Mouse (Mus musculus): ENCODE results near the gene Wsb2.
"Not testable (repeated sequence)": the region's sequence is repeated elsewhere in the genome, so short reads cannot be mapped to it uniquely, and the experiment has no call there.

The Wsb2 gene

DNA sequence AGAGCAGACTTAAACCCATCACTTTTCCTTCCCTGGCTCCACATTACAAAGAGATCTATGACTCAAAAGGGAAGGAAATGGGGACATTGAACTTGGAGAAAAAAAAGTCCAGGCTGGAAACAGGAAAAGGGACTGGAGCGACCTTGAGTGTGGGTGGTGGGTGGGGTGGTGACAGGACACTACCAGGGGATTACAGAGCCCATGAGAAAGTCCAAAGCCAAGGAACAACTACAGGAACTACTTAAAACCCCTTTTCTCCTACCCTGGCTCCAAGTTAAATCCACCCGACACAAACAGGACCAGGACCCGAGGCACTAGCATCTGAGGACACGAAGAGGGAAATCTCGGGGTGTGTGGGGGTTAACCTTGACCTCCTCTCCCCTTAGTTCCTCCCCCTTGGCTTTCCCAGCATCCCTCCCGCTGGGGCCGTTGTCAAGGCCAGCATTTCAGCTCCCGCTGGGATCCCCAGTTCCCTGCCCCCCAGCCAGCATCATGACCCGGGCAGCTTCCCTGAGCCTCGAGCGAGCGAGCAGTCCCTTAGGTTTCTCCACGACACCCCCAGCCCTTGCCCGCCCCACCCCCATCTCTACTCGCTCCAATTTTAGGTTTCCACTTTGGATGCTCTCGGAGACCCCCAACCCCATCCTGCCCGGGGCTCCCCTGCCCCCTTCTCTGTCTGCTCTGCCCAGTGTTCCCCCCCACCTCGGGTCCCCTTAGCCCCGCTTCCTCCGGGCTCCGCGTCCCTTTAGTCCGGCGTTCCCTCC lies 557 bp upstream of the Wsb2 start:
- peak; percentile 62 for DNase-seq (ENCODE audit: low read depth, low spot score)

- peak; percentile 46 for DNase-seq (ENCODE audit: low read depth, low spot score)
Observed at GRCm38 (mm10) chr5:117357478-117358247, 559 bp downstream of the Wsb2 start.

DNA sequence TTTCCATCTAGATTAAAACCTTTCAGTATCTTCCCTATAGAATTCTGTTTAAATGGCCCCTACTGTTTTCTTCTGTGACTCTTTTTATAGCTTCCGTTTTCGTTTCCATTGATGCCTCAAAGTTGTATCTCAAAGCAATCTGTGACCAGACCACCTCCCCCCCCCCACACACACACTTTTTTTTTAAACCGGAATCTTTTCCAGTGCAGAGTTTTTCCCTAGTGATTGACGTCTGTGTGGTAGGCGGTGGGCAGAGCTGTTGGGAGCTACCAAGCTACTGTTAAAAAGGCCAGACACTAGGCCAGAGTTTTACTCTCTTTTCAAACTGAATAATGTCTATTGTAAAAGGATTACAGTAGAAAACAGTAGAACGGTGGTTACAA lies 1.1 kb downstream of the Wsb2 start:
- DNase-seq (ENCODE audit: low read depth, low spot score) = peak; percentile 46

GRCm38 (mm10) chr5:117358725-117359124 lies 1.6 kb downstream of the Wsb2 start:
- DNase-seq (ENCODE audit: low read depth, low spot score) = peak; percentile 77

GRCm38 (mm10) chr5:117359497-117360227 lies 2.6 kb downstream of the Wsb2 start:
- peak; percentile 69 for DNase-seq (ENCODE audit: low read depth, low spot score)

GRCm38 (mm10) chr5:117360228-117360515 lies 3.1 kb downstream of the Wsb2 start:
- DNase-seq (ENCODE audit: low read depth, low spot score) = no peak

GRCm38 (mm10) chr5:117360631-117361541 lies 3.8 kb downstream of the Wsb2 start:
- DNase-seq (ENCODE audit: low read depth, low spot score) = peak; percentile 47

DNA sequence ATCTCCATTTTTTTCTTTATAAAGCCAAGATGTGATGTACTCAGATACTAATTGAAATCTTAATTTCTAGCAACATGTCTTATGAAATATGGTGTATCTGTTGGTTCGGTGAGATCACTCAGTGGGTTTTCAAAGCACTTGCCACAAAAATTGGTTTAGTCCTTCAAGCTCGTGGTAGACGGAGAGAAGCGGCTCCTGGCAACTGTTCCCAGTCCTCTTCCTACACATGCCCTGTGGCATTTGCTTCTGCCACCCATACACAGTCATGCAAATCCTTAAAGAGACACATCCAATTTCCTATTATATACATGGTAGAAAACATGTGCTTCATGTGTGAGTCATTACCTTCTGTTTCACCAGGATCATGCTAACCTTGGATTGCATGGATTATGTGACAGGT lies 4.5 kb downstream of the Wsb2 start:
- peak; percentile 16 for DNase-seq (ENCODE audit: low read depth, low spot score)

DNA sequence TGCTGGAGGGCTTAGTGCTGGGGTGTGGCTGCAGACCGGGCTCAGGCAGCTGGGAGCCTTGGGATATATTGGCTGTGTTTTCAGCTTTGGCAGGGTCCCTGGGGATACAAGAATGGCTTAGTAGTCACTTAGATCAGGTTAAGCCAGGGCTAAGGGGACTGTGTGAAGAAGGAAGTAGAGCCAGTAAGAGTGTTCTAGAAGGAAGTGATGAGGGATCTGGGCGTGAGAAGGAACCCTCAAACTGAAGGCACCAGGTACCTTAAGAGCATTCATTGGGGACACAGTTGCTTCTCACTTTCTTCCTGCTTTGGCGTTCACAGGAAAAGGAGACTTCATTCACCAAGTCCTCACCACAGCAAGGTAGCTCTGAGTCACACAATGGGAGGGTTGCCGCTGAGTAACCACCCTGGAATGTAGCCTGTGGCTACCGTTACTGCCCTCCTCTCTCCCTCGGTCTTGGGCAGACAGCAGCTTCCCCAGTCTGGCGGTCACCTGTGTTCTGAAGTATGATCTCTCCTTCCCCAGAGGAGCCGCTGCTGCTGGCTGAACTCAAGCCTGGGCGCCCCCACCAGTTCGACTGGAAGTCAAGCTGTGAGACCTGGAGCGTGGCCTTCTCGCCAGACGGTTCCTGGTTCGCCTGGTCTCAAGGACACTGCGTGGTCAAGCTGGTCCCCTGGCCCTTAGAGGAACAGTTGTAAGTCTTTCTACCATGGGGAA lies 6.1 kb downstream of the Wsb2 start:
- peak; percentile 97 for DNase-seq (ENCODE audit: low read depth, low spot score)

GRCm38 (mm10) chr5:117364821-117365220 lies 7.7 kb downstream of the Wsb2 start:
- DNase-seq (ENCODE audit: low read depth, low spot score) = no peak

DNA sequence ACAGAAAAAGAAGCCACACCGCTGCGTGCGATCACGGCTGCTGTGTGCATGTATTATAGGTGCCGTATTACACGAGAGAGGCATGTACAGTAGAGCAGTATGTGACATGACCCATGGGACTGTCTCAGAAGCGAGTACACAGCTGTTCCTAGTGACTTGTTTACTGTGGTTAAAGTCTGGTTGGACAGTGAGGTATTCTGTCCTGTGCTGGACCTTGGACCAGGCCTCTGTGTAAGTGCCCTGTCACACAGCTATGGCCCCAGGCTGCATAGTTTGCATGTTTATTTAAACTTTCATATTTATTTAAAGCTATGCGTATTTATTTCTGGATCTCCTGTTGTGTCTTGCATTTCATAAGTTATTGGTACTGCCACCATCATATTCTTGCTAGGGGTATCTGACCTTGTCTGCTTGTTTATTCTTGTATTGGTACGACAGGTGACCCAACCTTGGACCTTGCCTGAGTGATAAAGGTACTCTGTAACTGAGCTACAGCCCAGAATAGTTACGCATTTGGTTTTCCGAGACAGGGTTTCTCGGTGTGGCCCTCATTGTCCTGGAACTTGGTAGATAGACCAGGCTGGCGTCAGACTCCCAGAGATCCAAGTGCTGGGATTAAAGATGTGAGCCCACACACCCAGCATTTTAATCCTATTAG lies 8.9 kb downstream of the Wsb2 start:
- DNase-seq (ENCODE audit: low read depth, low spot score) = no peak

DNA sequence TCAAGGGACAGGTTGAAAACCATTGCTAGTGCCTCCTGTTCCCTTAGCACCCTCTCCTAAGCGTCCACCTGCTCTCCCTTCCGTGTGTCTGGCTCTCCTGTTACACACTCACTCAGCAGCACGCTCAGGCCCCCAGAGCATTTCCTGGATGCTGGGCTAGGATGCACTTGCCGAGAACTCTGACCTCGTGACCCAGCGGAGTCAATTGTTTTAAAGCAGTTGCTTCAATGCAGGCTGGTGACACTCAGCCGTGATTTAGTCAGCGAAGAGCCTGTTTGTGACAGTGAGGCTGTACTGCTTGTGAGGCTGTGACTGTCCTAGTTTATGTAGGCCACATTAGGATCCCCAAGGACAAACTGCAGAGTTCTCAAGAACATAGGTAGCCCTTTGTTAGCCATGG lies 10.1 kb downstream of the Wsb2 start:
- DNase-seq (ENCODE audit: low read depth, low spot score) = no peak

DNA sequence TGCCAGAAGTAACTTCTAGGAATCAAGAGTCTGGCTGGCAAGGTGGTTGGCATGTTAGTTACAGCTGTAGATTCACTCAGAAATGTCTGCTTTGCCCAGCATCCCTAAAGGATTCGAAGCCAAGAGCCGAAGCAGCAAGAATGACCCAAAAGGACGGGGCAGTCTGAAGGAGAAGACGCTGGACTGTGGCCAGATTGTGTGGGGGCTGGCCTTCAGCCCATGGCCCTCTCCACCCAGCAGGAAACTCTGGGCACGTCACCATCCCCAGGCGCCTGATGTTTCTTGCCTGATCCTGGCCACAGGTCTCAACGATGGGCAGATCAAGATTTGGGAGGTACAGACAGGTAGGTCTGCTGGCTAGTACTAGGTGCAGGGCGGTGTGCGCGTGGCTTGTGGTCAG lies 13.5 kb downstream of the Wsb2 start:
- DNase-seq (ENCODE audit: low read depth, low spot score) = no peak

DNA sequence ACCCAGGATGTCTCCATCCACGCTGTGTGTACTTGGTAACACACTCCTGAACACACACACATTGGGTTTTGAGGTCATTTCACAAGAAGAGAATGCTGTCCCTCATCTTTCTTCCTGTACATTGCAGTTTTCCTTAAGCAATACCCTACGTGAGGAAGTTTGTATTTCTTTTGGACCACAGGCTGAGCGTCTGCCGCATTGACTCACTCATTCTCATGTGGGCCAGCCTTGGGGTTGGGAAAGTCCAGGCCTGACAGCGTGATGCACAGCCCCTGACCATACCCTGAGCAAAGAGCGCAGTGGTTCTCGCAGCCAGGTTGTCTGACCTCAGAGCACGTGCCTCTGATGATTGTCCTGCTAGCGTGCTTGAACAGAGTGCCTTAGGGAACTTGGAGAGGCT lies 16.3 kb downstream of the Wsb2 start:
- DNase-seq (ENCODE audit: low read depth, low spot score) = no peak

DNA sequence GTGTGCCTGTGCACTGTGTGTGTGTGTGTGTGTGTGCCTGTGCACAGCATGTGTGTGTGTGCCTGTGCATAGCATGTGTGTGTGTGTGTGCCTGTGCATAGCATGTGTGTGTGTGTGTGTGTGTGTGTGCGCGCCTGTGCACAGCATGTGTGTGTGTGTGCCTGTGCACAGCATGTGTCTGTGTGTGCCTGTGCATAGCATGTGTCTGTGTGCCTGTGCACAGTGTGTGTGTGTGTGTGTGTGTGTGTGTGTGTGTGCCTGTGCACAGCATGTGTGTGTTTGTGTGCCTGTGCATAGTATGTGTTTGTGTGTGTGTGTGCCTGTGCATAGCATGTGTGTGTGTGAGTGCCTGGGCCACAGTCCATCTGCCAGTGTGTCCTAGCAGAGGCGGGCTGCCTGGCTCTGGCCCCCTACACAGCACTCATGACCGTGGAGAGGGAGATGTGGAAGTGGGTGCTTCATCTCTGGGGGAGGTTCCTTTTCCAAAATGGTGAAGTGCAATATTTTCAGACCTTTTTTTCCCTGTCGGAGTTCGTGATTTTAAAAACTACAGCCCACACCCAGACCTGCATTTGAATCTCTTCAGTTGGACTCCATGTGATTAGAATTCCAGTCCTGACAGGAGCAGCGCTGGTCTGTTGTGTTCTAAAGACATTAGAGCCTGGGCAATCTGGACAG lies 17.4 kb downstream of the Wsb2 start:
- no peak for DNase-seq (ENCODE audit: low read depth, low spot score)

GRCm38 (mm10) chr5:117376331-117376761 lies 19.2 kb downstream of the Wsb2 start:
- DNase-seq (ENCODE audit: low read depth, low spot score) = no peak

GRCm38 (mm10) chr5:117377731-117378130 lies 20.6 kb downstream of the Wsb2 start:
- not testable (repeated sequence) for DNase-seq (ENCODE audit: low read depth, low spot score)

- no peak for DNase-seq (ENCODE audit: low read depth, low spot score)
Observed at GRCm38 (mm10) chr5:117380199-117380598, 23.1 kb downstream of the Wsb2 start.

GRCm38 (mm10) chr5:117381785-117382184 lies 24.7 kb downstream of the Wsb2 start:
- DNase-seq (ENCODE audit: low read depth, low spot score) = no peak

- no peak for DNase-seq (ENCODE audit: low read depth, low spot score)
Observed at GRCm38 (mm10) chr5:117383198-117383597, 26.1 kb downstream of the Wsb2 start.

Data from 3T3-L1 (cell line).